Mouse (Mus musculus) hindbrain, embryonic 13.5 days (tissue): ENCODE data around the gene Pou6f2. TPM values are rescaled to one million over a fixed set of nuclear protein-coding genes. Genes with fewer than 3 reads are reported as not detected.
A peak's percentile ranks its signal among the peaks of the same experiment; 100 is the strongest.

Experiments used
- ATAC-seq: fragments of 200-750 bp; cut with Nextera tagmentation; 2 replicates; pipeline ENCODE4 v1.8.0; 2017; ENCODE audit warnings: moderate TSS enrichment; ENCODE audit not compliant: low FRiP score
- H3K27ac ChIP-seq: fragments of 300-500 bp; sonication (generic); 2 replicates; pipeline ENCODE4 v1.5.1; 2015; ENCODE audit warnings: inconsistent platforms, mild to moderate bottlenecking, moderate library complexity
- H3K27me3 ChIP-seq: fragments of 300-500 bp; sonication (generic); 2 replicates; pipeline ENCODE4 v1.6.1; 2015; ENCODE audit warnings: mild to moderate bottlenecking, inconsistent platforms
- H3K36me3 ChIP-seq: fragments of 300-500 bp; sonication (generic); 2 replicates; pipeline ENCODE4 v1.6.1; 2015; ENCODE audit warnings: mild to moderate bottlenecking, inconsistent platforms
- H3K4me1 ChIP-seq: fragments of 300-500 bp; sonication (generic); replicated peaks from 2 replicates; pipeline ENCODE4 v1.6.1; 2015; ENCODE audit warnings: inconsistent platforms
- H3K4me2 ChIP-seq: fragments of 300-500 bp; sonication (generic); 2 replicates; pipeline ENCODE4 v1.6.1; 2015; ENCODE audit warnings: inconsistent platforms, mild to moderate bottlenecking, moderate library complexity
- H3K4me3 ChIP-seq: fragments of 300-500 bp; sonication (generic); 2 replicates; pipeline ENCODE4 v1.5.1; 2015; ENCODE audit warnings: mild to moderate bottlenecking, inconsistent platforms
- H3K9ac ChIP-seq: fragments of 300-500 bp; sonication (generic); 2 replicates; pipeline ENCODE4 v1.6.1; 2015; ENCODE audit warnings: mild to moderate bottlenecking, inconsistent platforms
- H3K9me3 ChIP-seq: fragments of 300-500 bp; sonication (generic); 2 replicates; pipeline ENCODE4 v1.6.1; 2016; ENCODE audit warnings: inconsistent platforms
- WGBS: fragments of 180-500 bp; shearing (Covaris S2); methylation state at CpG from one replicate; pipeline ENCODE4 v1.1.7; 2015; 5-methylcytosine and 5-hydroxymethylcytosine counted together
- polyA plus RNA-seq: library from polyadenylated mRNA; unstranded; fragments of >200 nt; fragmentation: Nextera tagmentation; extraction: Ambion mirVana; gene quantifications from 2 replicates; pipeline ENCODE4 v1.2.1, GENCODE M21; 2015

Pou6f2 gene
- polyA plus RNA-seq = 8.1 and 13.8 TPM in 2 replicates

- H3K4me3 ChIP-seq = no peak within 1 kb of the TSS
- no peak within 1 kb of the TSS for H3K27ac ChIP-seq
- WGBS = 81% methylated on average over 6 of the region's 6 CpGs
- H3K9ac ChIP-seq = no peak within 1 kb of the TSS
- no peaks in the 10 kb centered on the region for H3K9me3 ChIP-seq
- H3K4me2 ChIP-seq = no peak within 1 kb of the TSS
- ATAC-seq = no peak
- no peaks in the 10 kb centered on the region for H3K4me1 ChIP-seq
- no peaks in the 10 kb centered on the region for H3K27me3 ChIP-seq
- no peaks in the 10 kb centered on the region for H3K36me3 ChIP-seq
These were observed at the start of gene Pou6f2 for GRCm38 (mm10) chr13:18397586-18397985. Gene Pou6f2, minus strand, starts transcription at chr13:18397686.

- WGBS = 85% methylated on average over 3 of the region's 3 CpGs
- ATAC-seq = no peak
- Histone ChIP-seq H3K36me3 (no peaks in the 10 kb centered on the region), H3K27ac (no peak overlapping the region), H3K9ac (no peak overlapping the region), H3K4me2 (no peak overlapping the region), H3K27me3 (no peaks in the 10 kb centered on the region), H3K4me3 (no peak overlapping the region), H3K4me1 (no peaks in the 10 kb centered on the region), H3K9me3 (no peaks in the 10 kb centered on the region)
These were observed 42.4 kb upstream of the Pou6f2 start for GRCm38 (mm10) chr13:18439858-18440257.

GRCm38 (mm10) chr13:18387673-18388072 lies 9.8 kb downstream of the Pou6f2 start:
- Histone ChIP-seq H3K9ac (no peak overlapping the region), H3K4me3 (no peak overlapping the region), H3K36me3 (no peaks in the 10 kb centered on the region), H3K9me3 (no peaks in the 10 kb centered on the region), H3K4me1 (no peaks in the 10 kb centered on the region), H3K4me2 (no peak overlapping the region), H3K27ac (no peak overlapping the region), H3K27me3 (no peaks in the 10 kb centered on the region)
- no peak for ATAC-seq
- 91% methylated on average over 4 of the region's 4 CpGs for WGBS

GRCm38 (mm10) chr13:18363373-18363772 lies 34.1 kb downstream of the Pou6f2 start:
- Histone ChIP-seq H3K9ac (no peak overlapping the region), H3K36me3 (no peaks in the 10 kb centered on the region), H3K27ac (no peak overlapping the region), H3K9me3 (no peaks in the 10 kb centered on the region), H3K4me1 (no peaks in the 10 kb centered on the region), H3K4me3 (no peak overlapping the region), H3K27me3 (no peaks in the 10 kb centered on the region), H3K4me2 (no peak overlapping the region)
- no peak for ATAC-seq
- 50% methylated on average over 2 of the region's 2 CpGs for WGBS

- Histone ChIP-seq H3K4me1 (no peaks in the 10 kb centered on the region; the same call in 1 of the 2 replicates), H3K4me3 (no peak overlapping the region), H3K36me3 (no peaks in the 10 kb centered on the region), H3K9me3 (no peaks in the 10 kb centered on the region), H3K27me3 (no peaks in the 10 kb centered on the region), H3K27ac (no peak overlapping the region), H3K9ac (no peak overlapping the region), H3K4me2 (no peak overlapping the region)
- 75% methylated on average over 4 of the region's 4 CpGs for WGBS
- ATAC-seq = no peak
These were observed 52.7 kb downstream of the Pou6f2 start for GRCm38 (mm10) chr13:18344580-18345333.

- no peak overlapping the region for H3K4me2 ChIP-seq
These were observed 58.5 kb downstream of the Pou6f2 start for GRCm38 (mm10) chr13:18338910-18339501.

GRCm38 (mm10) chr13:18338022-18338421 lies 59.5 kb downstream of the Pou6f2 start:
- Histone ChIP-seq H3K27me3 (no peaks in the 10 kb centered on the region), H3K9me3 (no peaks in the 10 kb centered on the region), H3K4me3 (no peak overlapping the region), H3K27ac (no peak overlapping the region), H3K36me3 (no peaks in the 10 kb centered on the region), H3K9ac (no peak overlapping the region), H3K4me1 (peaks cover 11% of the 10 kb centered on the region), H3K4me2 (no peak overlapping the region)
- no peak for ATAC-seq
- 83% methylated on average over 2 of the region's 2 CpGs for WGBS

More at GRCm38 (mm10) chr13:18338910-18339501, 58.5 kb downstream of the Pou6f2 start:
- no peaks in the 10 kb centered on the region for H3K27me3 ChIP-seq
- H3K27ac ChIP-seq = no peak overlapping the region
- H3K4me3 ChIP-seq = no peak overlapping the region
- H3K9ac ChIP-seq = no peak overlapping the region
- H3K36me3 ChIP-seq = no peaks in the 10 kb centered on the region
- peak; percentile 68 for ATAC-seq
- H3K9me3 ChIP-seq = no peaks in the 10 kb centered on the region
- H3K4me1 ChIP-seq = peaks cover 11% of the 10 kb centered on the region
- 61% methylated on average over 10 of the region's 10 CpGs for WGBS

GRCm38 (mm10) chr13:18334035-18334434 lies 63.5 kb downstream of the Pou6f2 start:
- Histone ChIP-seq H3K36me3 (no peaks in the 10 kb centered on the region), H3K4me3 (no peak overlapping the region), H3K27ac (no peak overlapping the region), H3K27me3 (no peaks in the 10 kb centered on the region), H3K4me2 (no peak overlapping the region), H3K9ac (no peak overlapping the region), H3K4me1 (peaks cover 8% of the 10 kb centered on the region; the same call in 1 of the 2 replicates), H3K9me3 (no peaks in the 10 kb centered on the region)
- WGBS = 86% methylated on average over 4 of the region's 4 CpGs
- no peak for ATAC-seq

- H3K9me3 ChIP-seq = no peaks in the 10 kb centered on the region
- H3K27me3 ChIP-seq = no peaks in the 10 kb centered on the region
- peaks cover 3% of the 10 kb centered on the region; the same call in 1 of the 2 replicates for H3K4me1 ChIP-seq
- no peak overlapping the region for H3K4me3 ChIP-seq
- no peaks in the 10 kb centered on the region for H3K36me3 ChIP-seq
- H3K9ac ChIP-seq = no peak overlapping the region
- ATAC-seq = no peak
- H3K4me2 ChIP-seq = no peak overlapping the region
- WGBS = 44% methylated on average over 1 of the region's 1 CpGs
- no peak overlapping the region for H3K27ac ChIP-seq
These were observed 64.9 kb downstream of the Pou6f2 start for GRCm38 (mm10) chr13:18332596-18332995.

GRCm38 (mm10) chr13:18323980-18324678 lies 73.4 kb downstream of the Pou6f2 start:
- Histone ChIP-seq H3K4me2 (no peak overlapping the region), H3K27ac (peak overlapping the region; percentile 55), H3K36me3 (no peaks in the 10 kb centered on the region), H3K4me1 (peaks cover 18% of the 10 kb centered on the region), H3K9me3 (no peaks in the 10 kb centered on the region), H3K27me3 (no peaks in the 10 kb centered on the region), H3K4me3 (no peak overlapping the region), H3K9ac (no peak overlapping the region)
- 50% methylated on average over 6 of the region's 6 CpGs for WGBS
- ATAC-seq = peak; percentile 74

GRCm38 (mm10) chr13:18323407-18323806 lies 74.1 kb downstream of the Pou6f2 start:
- 57% methylated on average over 8 of the region's 8 CpGs for WGBS
- peak; percentile 56 for ATAC-seq
- Histone ChIP-seq H3K9ac (no peak overlapping the region), H3K27ac (peak overlapping the region; percentile 55), H3K4me2 (no peak overlapping the region), H3K4me3 (no peak overlapping the region), H3K27me3 (no peaks in the 10 kb centered on the region), H3K4me1 (peaks cover 18% of the 10 kb centered on the region), H3K9me3 (no peaks in the 10 kb centered on the region), H3K36me3 (no peaks in the 10 kb centered on the region)

- 47% methylated on average over 8 of the region's 8 CpGs for WGBS
- H3K27ac ChIP-seq = no peak overlapping the region
- H3K9me3 ChIP-seq = no peaks in the 10 kb centered on the region
- H3K36me3 ChIP-seq = no peaks in the 10 kb centered on the region
- H3K4me2 ChIP-seq = no peak overlapping the region
- no peak overlapping the region for H3K9ac ChIP-seq
- ATAC-seq = no peak
- no peak overlapping the region for H3K4me3 ChIP-seq
- H3K4me1 ChIP-seq = peaks cover 12% of the 10 kb centered on the region
- H3K27me3 ChIP-seq = no peaks in the 10 kb centered on the region
These were observed 84.9 kb downstream of the Pou6f2 start for GRCm38 (mm10) chr13:18312613-18313012.
